Mouse (Mus musculus) forebrain, embryonic 16.5 days (tissue): Measurements from ENCODE around the gene Olfr1396. TPM values are rescaled to one million over a fixed set of nuclear protein-coding genes. Genes with fewer than 3 reads are reported as not detected.
"Not testable (repeated sequence)": the region's sequence is repeated elsewhere in the genome, so short reads cannot be mapped to it uniquely, and the experiment has no call there.

Source experiments
- ATAC-seq: fragments of 200-750 bp; cut with Nextera tagmentation; 2 replicates; pipeline ENCODE4 v1.8.0; 2017; ENCODE audit warnings: mild to moderate bottlenecking, moderate library complexity
- H3K27ac ChIP-seq: fragments of 300-500 bp; sonication (generic); 2 replicates; pipeline ENCODE4 v1.5.1; 2014; ENCODE audit warnings: low read length, control low read depth
- H3K27me3 ChIP-seq: fragments of 300-500 bp; sonication (generic); replicated peaks from 2 replicates; pipeline ENCODE4 v1.6.1; 2014; ENCODE audit warnings: low read length; ENCODE audit not compliant: control insufficient read depth, insufficient read depth
- H3K36me3 ChIP-seq: fragments of 300-500 bp; sonication (generic); 2 replicates; pipeline ENCODE4 v1.6.1; 2014; ENCODE audit not compliant: control insufficient read depth, insufficient read depth
- H3K4me1 ChIP-seq: fragments of 300-500 bp; sonication (generic); replicated peaks from 2 replicates; pipeline ENCODE4 v1.6.1; 2014; ENCODE audit warnings: low read length; ENCODE audit not compliant: control insufficient read depth, insufficient read depth
- H3K4me2 ChIP-seq: fragments of 300-500 bp; sonication (generic); 2 replicates; pipeline ENCODE4 v1.6.1; 2014; ENCODE audit warnings: mild to moderate bottlenecking, low read length, control low read depth
- H3K4me3 ChIP-seq: fragments of 300-500 bp; sonication (generic); replicated peaks from 2 replicates; pipeline ENCODE4 v1.5.1; 2014; ENCODE audit warnings: mild to moderate bottlenecking, low read length, control low read depth
- H3K9ac ChIP-seq: fragments of 300-500 bp; sonication (generic); replicated peaks from 2 replicates; pipeline ENCODE4 v1.6.1; 2014; ENCODE audit warnings: low read depth, low read length, control low read depth
- H3K9me3 ChIP-seq: fragments of 300-500 bp; sonication (generic); 2 replicates; pipeline ENCODE4 v1.6.1; 2016; ENCODE audit warnings: low read length; ENCODE audit not compliant: control insufficient read depth
- WGBS: fragments of 180-500 bp; shearing (Covaris S2); extraction: QIAGEN DNeasy Blood & Tissue Kit; methylation state at CpG from one replicate; pipeline ENCODE4 v1.1.7; 2014; 5-methylcytosine and 5-hydroxymethylcytosine counted together
- polyA plus RNA-seq: library from polyadenylated mRNA; unstranded; fragments of >200 nt; fragmentation: Nextera tagmentation; extraction: Ambion mirVana; gene quantifications from 2 replicates; pipeline ENCODE4 v1.2.1, GENCODE M21; 2015

Gene Olfr1396
- polyA plus RNA-seq, 1 experiment from 2014 or later: not detected

GRCm38 (mm10) chr11:49063713-49064469 lies 50.8 kb downstream of the Olfr1396 start, which contains the start of gene Tgtp2:
TSS of gene Tgtp2 (minus strand) at chr11:49064206.
- not testable (repeated sequence) for H3K9ac ChIP-seq, H3K9me3 ChIP-seq, H3K27ac ChIP-seq, H3K27me3 ChIP-seq, H3K4me1 ChIP-seq, H3K36me3 ChIP-seq, H3K4me2 ChIP-seq, ATAC-seq, H3K4me3 ChIP-seq
- WGBS: 87% methylated on average over 5 of the region's 5 CpGs

- not testable (repeated sequence) for H3K27ac ChIP-seq, H3K4me2 ChIP-seq, H3K9me3 ChIP-seq, H3K9ac ChIP-seq, H3K4me3 ChIP-seq, H3K36me3 ChIP-seq, ATAC-seq, H3K4me1 ChIP-seq, H3K27me3 ChIP-seq
- WGBS: 86% methylated on average over 2 of the region's 2 CpGs
Observed at GRCm38 (mm10) chr11:49061865-49062264, 52.8 kb downstream of the Olfr1396 start.

GRCm38 (mm10) chr11:49060061-49060460 lies 54.6 kb downstream of the Olfr1396 start:
- H3K4me3 ChIP-seq, H3K4me1 ChIP-seq, H3K9me3 ChIP-seq, H3K4me2 ChIP-seq, H3K36me3 ChIP-seq, H3K9ac ChIP-seq, ATAC-seq, H3K27me3 ChIP-seq, H3K27ac ChIP-seq: not testable (repeated sequence)
- 67% methylated on average over 2 of the region's 3 CpGs for WGBS

Other genes with a start within 250 kb of the Olfr1396 start
- 1.6 TPM in 2 replicates for gene Irgm1, start 243.2 kb downstream of the Olfr1396 start, polyA plus RNA-seq
- 0.20 and 0.24 TPM in 2 replicates for gene Gm5431, start 212.7 kb downstream of the Olfr1396 start, polyA plus RNA-seq
- 1.0 and 2.3 TPM in 2 replicates for gene Psme2b, start 168.7 kb downstream of the Olfr1396 start, polyA plus RNA-seq
- gene Olfr56, start 136.0 kb downstream of the Olfr1396 start, polyA plus RNA-seq: not detected in 2 replicates
- 0.39 and 0.71 TPM in 2 replicates for gene 9930111J21Rik1, start 135.5 kb downstream of the Olfr1396 start, polyA plus RNA-seq
- gene Gm12185, start 122.6 kb downstream of the Olfr1396 start, polyA plus RNA-seq: not detected in 2 replicates
- gene Tgtp1, start 120.7 kb downstream of the Olfr1396 start, polyA plus RNA-seq: not detected in 2 replicates
- gene 9930111J21Rik2, start 63.6 kb downstream of the Olfr1396 start, polyA plus RNA-seq: 0.34 and 0.53 TPM in 2 replicates
- gene Tgtp2, start 50.7 kb downstream of the Olfr1396 start, polyA plus RNA-seq: not detected in 2 replicates
- gene Ifi47, start 38.3 kb downstream of the Olfr1396 start, polyA plus RNA-seq: 0.56 and 0.81 TPM in 2 replicates
- not detected in 2 replicates for gene Olfr1395, start 27.4 kb upstream of the Olfr1396 start, polyA plus RNA-seq
- gene Olfr1394, start 39.5 kb upstream of the Olfr1396 start, polyA plus RNA-seq: not detected in 2 replicates
- gene Btnl9, start 72.3 kb upstream of the Olfr1396 start, polyA plus RNA-seq: not detected in 2 replicates
- gene Zfp62, start 88.4 kb upstream of the Olfr1396 start, polyA plus RNA-seq: 59.1 and 64.9 TPM in 2 replicates
- 28.0 and 31.8 TPM in 2 replicates for gene Mgat1, start 129.3 kb upstream of the Olfr1396 start, polyA plus RNA-seq
- gene Olfr1393, start 163.4 kb upstream of the Olfr1396 start, polyA plus RNA-seq: not detected in 2 replicates
- not detected in 2 replicates for gene Olfr1392, start 170.4 kb upstream of the Olfr1396 start, polyA plus RNA-seq
- gene Olfr10, start 189.9 kb upstream of the Olfr1396 start, polyA plus RNA-seq: not detected in 2 replicates
- not detected in 2 replicates for gene Olfr1391, start 207.9 kb upstream of the Olfr1396 start, polyA plus RNA-seq
- gene Olfr1390, start 220.3 kb upstream of the Olfr1396 start, polyA plus RNA-seq: not detected in 2 replicates